11 mouse cellular contexts compared by ENCODE assay signal in the genomic region with DNA sequence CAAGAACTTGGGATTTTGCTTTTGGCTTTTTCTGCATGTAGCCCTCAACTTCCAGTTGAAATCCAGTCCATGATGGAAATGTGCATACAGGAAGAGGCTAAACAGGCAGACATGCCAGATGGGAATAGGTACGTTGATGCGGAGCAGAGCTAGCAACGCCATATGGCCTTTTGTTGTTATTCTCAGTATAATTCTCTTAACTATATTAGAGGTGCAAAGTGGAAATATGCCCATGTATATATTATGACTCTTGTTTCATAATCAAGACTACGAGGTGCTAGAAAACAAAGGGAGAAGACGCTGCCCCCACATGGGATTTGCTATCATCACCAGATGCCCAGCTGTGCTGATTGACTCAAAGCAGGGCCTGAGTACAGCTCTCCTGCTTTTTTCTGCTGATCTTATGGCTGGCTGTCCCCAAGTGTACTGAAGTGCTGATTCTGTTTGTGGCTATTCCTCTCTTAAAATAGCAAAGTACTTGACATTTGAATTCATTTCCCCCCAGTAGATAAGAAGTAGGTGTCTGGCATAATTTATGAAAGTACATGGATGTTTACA.
DNase-seq lines count a peak whose midpoint lies in the region; ATAC-seq lines count a peak whose summit lies in the region.
"Had no signal": no experiment of that assay in that cellular context is flagged by ENCODE, and none has a peak within 500 bp of the region (broad histone marks: within the 10 kb centered on the region; RNA-seq: fewer than 3 reads in every experiment).

No protein-coding gene starts in this region.

- DNase-seq in embryonic facial prominence, embryonic 14.5 days (ENCODE audit: low spot score) = peak; percentile 4
- no peak for DNase-seq in embryonic facial prominence, embryonic 10.5 days (ENCODE audit: low spot score)
- peak; percentile 36 for DNase-seq in layer of hippocampus, adult 11-12 months (ENCODE audit: low spot score)
- no peak for DNase-seq in layer of hippocampus, postnatal 10 days (ENCODE audit: low spot score in 2 of 2)
- peak; percentile 55 for DNase-seq in cerebellum, adult 9-10 months
- peak; percentile 10 to 35 for DNase-seq in left cerebral cortex, postnatal 14 days (ENCODE audit: low spot score in 2 of 2)
- DNase-seq in embryo, embryonic 9.5 days (ENCODE audit: extremely low spot score) = no peak
- DNase-seq: lung, adult 2 months had no signal

- intact Hi-C loops in left cerebral cortex, postnatal 14 days (cut with DNase I) = no loop called here

- no peak for ATAC-seq in embryonic facial prominence, embryonic 14.5 days (ENCODE audit: low read depth)
- no peak for ATAC-seq in kidney, embryonic 15.5 days (replicated peaks; ENCODE audit: low FRiP score)

- no peak overlapping the region for H3K4me3 ChIP-seq in embryonic facial prominence, embryonic 14.5 days (ENCODE audit: low read depth, low read length)
- H3K4me3 ChIP-seq in embryonic facial prominence, embryonic 10.5 days = no peak overlapping the region
- no peak overlapping the region for H3K4me3 ChIP-seq in kidney, embryonic 15.5 days (replicated peaks)
- H3K4me3 ChIP-seq: heart, embryonic 10.5 days; limb, embryonic 13.5 days had no signal

- no peak overlapping the region for H3K27ac ChIP-seq in embryonic facial prominence, embryonic 14.5 days (replicated peaks; ENCODE audit: low read depth, low read length)
- H3K27ac ChIP-seq in embryonic facial prominence, embryonic 10.5 days (replicated peaks) = no peak overlapping the region
- H3K27ac ChIP-seq in kidney, embryonic 15.5 days = no peak overlapping the region
- H3K27ac ChIP-seq: heart, embryonic 10.5 days; limb, embryonic 13.5 days had no signal

- H3K4me2 ChIP-seq in embryonic facial prominence, embryonic 14.5 days (ENCODE audit: low read depth, low read length) = no peak overlapping the region
- no peak overlapping the region for H3K4me2 ChIP-seq in kidney, embryonic 15.5 days
- H3K4me2 ChIP-seq: limb, embryonic 13.5 days had no signal

- 68% methylated on average over 5 of the region's 5 CpGs for WGBS in embryonic facial prominence, embryonic 14.5 days
- 84% methylated on average over 5 of the region's 5 CpGs for WGBS in embryonic facial prominence, embryonic 10.5 days
- 80% methylated on average over 5 of the region's 5 CpGs for WGBS in kidney, embryonic 15.5 days

- no peaks in the 10 kb centered on the region for H3K27me3 ChIP-seq in embryonic facial prominence, embryonic 14.5 days (replicated peaks; ENCODE audit: control insufficient read depth, insufficient read depth, low read length)
- H3K27me3 ChIP-seq in embryonic facial prominence, embryonic 10.5 days (replicated peaks; ENCODE audit: low read depth, poor library complexity, severe bottlenecking) = no peaks in the 10 kb centered on the region
- H3K27me3 ChIP-seq in kidney, embryonic 15.5 days = no peaks in the 10 kb centered on the region
- H3K27me3 ChIP-seq: limb, embryonic 13.5 days had no signal

- no peak overlapping the region for H3K9ac ChIP-seq in embryonic facial prominence, embryonic 14.5 days (ENCODE audit: low read depth, low read length)
- no peak overlapping the region for H3K9ac ChIP-seq in kidney, embryonic 15.5 days
- H3K9ac ChIP-seq: limb, embryonic 13.5 days had no signal

- H3K9me3 ChIP-seq in embryonic facial prominence, embryonic 14.5 days (ENCODE audit: control insufficient read depth, low read length) = no peaks in the 10 kb centered on the region
- H3K9me3 ChIP-seq in embryonic facial prominence, embryonic 10.5 days = no peaks in the 10 kb centered on the region
- no peaks in the 10 kb centered on the region for H3K9me3 ChIP-seq in kidney, embryonic 15.5 days (replicated peaks)
- H3K9me3 ChIP-seq: heart, embryonic 10.5 days; limb, embryonic 13.5 days had no signal

- H3K4me1 ChIP-seq in embryonic facial prominence, embryonic 14.5 days (ENCODE audit: control insufficient read depth, insufficient read depth, low read length) = no peaks in the 10 kb centered on the region
- H3K4me1 ChIP-seq in embryonic facial prominence, embryonic 10.5 days = no peaks in the 10 kb centered on the region
- no peaks in the 10 kb centered on the region for H3K4me1 ChIP-seq in kidney, embryonic 15.5 days
- H3K4me1 ChIP-seq: limb, embryonic 13.5 days had no signal

- H3K36me3 ChIP-seq in embryonic facial prominence, embryonic 14.5 days (ENCODE audit: control insufficient read depth, insufficient read depth, low read length) = no peaks in the 10 kb centered on the region
- no peaks in the 10 kb centered on the region for H3K36me3 ChIP-seq in embryonic facial prominence, embryonic 10.5 days (replicated peaks)
- H3K36me3 ChIP-seq in kidney, embryonic 15.5 days = no peaks in the 10 kb centered on the region
- H3K36me3 ChIP-seq: heart, embryonic 10.5 days; limb, embryonic 13.5 days had no signal

Comparison
In these comparisons a context has a peak if more than half of its experiments do, and no peak if none do; other contexts are left out.
1. DNase-seq: peak in embryonic facial prominence, embryonic 14.5 days (single experiment), layer of hippocampus, adult 11-12 months (single experiment), cerebellum, adult 9-10 months (single experiment) and left cerebral cortex, postnatal 14 days (2 of 2); none in embryonic facial prominence, embryonic 10.5 days (single experiment), layer of hippocampus, postnatal 10 days (0 of 2) and embryo, embryonic 9.5 days (single experiment).